In the genomic region with DNA sequence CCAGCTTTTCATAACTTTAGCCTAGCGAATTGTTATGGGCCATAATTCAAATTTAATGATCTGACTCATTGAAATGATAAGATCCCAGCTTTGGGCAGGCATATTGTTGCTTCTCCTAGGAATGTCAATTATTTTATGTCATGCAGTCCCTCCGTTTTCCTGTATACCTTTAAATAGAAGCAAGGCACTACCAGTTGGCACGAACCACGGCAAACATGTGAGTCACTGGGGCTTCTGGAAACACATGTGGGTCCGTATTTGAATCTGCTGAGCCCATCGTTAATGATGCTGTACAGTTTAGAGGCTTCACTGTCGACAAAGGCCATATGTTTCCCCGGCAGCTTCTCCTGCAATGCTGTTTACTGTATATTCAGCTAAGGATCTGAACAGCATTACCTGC, we compare ENCODE assay signal across 10 mouse cellular contexts.
DNase-seq lines count a peak whose midpoint lies in the region; ATAC-seq lines count a peak whose summit lies in the region.
"Had no signal": no experiment of that assay in that cellular context is flagged by ENCODE, and none has a peak within 500 bp of the region (broad histone marks: within the 10 kb centered on the region; RNA-seq: fewer than 3 reads in every experiment).

No protein-coding gene starts in this region.

- H3K36me3 ChIP-seq in neural tube, embryonic 13.5 days: no peaks in the 10 kb centered on the region

- H3K27ac ChIP-seq in neural tube, embryonic 13.5 days (replicated peaks): 0 out of 2 replicates have a peak overlapping the region, but pooled peaks have one; percentile 49
- H3K27ac ChIP-seq: layer of hippocampus, adult 2 months had no signal

- H3K4me3 ChIP-seq in neural tube, embryonic 13.5 days: no peak overlapping the region
- H3K4me3 ChIP-seq: layer of hippocampus, adult 2 months had no signal

- no peak for ATAC-seq in cerebellum, adult (ENCODE audit: insufficient number of reproducible peaks, low FRiP score, low TSS enrichment)
- peak; percentile 47 for ATAC-seq in neural tube, embryonic 13.5 days (ENCODE audit: low read depth)
- ATAC-seq: activated CD4-positive, CD25-positive, alpha-beta regulatory T cell, adult 4 months had no signal

- peak; percentile 23 to 29 for DNase-seq in cerebellum, postnatal 10 days
- no peak for DNase-seq in neural tube, embryonic 10.5 days (ENCODE audit: extremely low spot score, low spot score)
- DNase-seq in layer of hippocampus, postnatal 14 days (ENCODE audit: low spot score in 2 of 2): peak; percentile 10 to 14
- DNase-seq in right cerebral cortex, postnatal 36 days (ENCODE audit: low spot score in 2 of 2): peak; percentile 15 to 38
- DNase-seq in gastrocnemius, postnatal 4 days (ENCODE audit: low spot score in 2 of 2): no peak
- DNase-seq in spleen, postnatal 36 days (ENCODE audit: low spot score in 2 of 2): no peak

- no peaks in the 10 kb centered on the region for H3K27me3 ChIP-seq in neural tube, embryonic 13.5 days

- H3K4me1 ChIP-seq in neural tube, embryonic 13.5 days (replicated peaks): peaks cover 13% of the 10 kb centered on the region

- H3K9me3 ChIP-seq in neural tube, embryonic 13.5 days: no peaks in the 10 kb centered on the region

- no peak overlapping the region for H3K4me2 ChIP-seq in neural tube, embryonic 13.5 days

- 55% methylated on average over 8 of the region's 8 CpGs for WGBS in neural tube, embryonic 13.5 days

- no peak overlapping the region for H3K9ac ChIP-seq in neural tube, embryonic 13.5 days

Comparison
In these comparisons a context has a peak if more than half of its experiments do, and no peak if none do; other contexts are left out.
1. DNase-seq: peak in cerebellum, postnatal 10 days (2 of 2), layer of hippocampus, postnatal 14 days (2 of 2) and right cerebral cortex, postnatal 36 days (2 of 2); none in neural tube, embryonic 10.5 days (single experiment), gastrocnemius, postnatal 4 days (0 of 2) and spleen, postnatal 36 days (0 of 2).